Mouse (Mus musculus) heart, postnatal 0 days (tissue): ENCODE results near the gene Src. TPM values are rescaled to one million over a fixed set of nuclear protein-coding genes. Genes with fewer than 3 reads are reported as not detected.
"Not testable (repeated sequence)": the region's sequence is repeated elsewhere in the genome, so short reads cannot be mapped to it uniquely, and the experiment has no call there.

Source experiments
- ATAC-seq: fragments of 200-750 bp; cut with Nextera tagmentation; 2 replicates; pipeline ENCODE4 v1.8.0; 2017; ENCODE audit warnings: low read depth, moderate number of reproducible peaks, moderate library complexity; ENCODE audit not compliant: insufficient read depth
- DNase-seq: peaks from one replicate; pipeline ENCODE4 v3.0.0-alpha.2; 2016; ENCODE audit warnings: low spot score
- H3K27ac ChIP-seq: fragments of 300-500 bp; sonication (generic); 2 replicates; pipeline ENCODE4 v1.5.1; 2014; ENCODE audit warnings: low read depth, mild to moderate bottlenecking
- H3K27me3 ChIP-seq: fragments of 300-500 bp; sonication (generic); 2 replicates; pipeline ENCODE4 v1.6.1; 2014; ENCODE audit warnings: low read length, mixed read lengths; ENCODE audit not compliant: control insufficient read depth, insufficient read depth
- H3K36me3 ChIP-seq: fragments of 300-500 bp; sonication (generic); replicated peaks from 2 replicates; pipeline ENCODE4 v1.6.1; 2014; ENCODE audit warnings: low read length, mixed read lengths; ENCODE audit not compliant: control insufficient read depth, insufficient read depth
- H3K4me1 ChIP-seq: fragments of 300-500 bp; sonication (generic); 2 replicates; pipeline ENCODE4 v1.6.1; 2014; ENCODE audit warnings: antibody characterized with exemption; ENCODE audit not compliant: control insufficient read depth, insufficient read depth
- H3K4me2 ChIP-seq: fragments of 300-500 bp; sonication (generic); 2 replicates; pipeline ENCODE4 v1.6.1; 2014; ENCODE audit warnings: low read depth, mild to moderate bottlenecking, low read length, moderate library complexity
- H3K4me3 ChIP-seq: fragments of 300-500 bp; sonication (generic); 2 replicates; pipeline ENCODE4 v1.5.1; 2014; ENCODE audit warnings: low read depth, low read length
- H3K9ac ChIP-seq: fragments of 300-500 bp; sonication (generic); replicated peaks from 2 replicates; pipeline ENCODE4 v1.6.1; 2014; ENCODE audit warnings: low read depth, low read length, mixed read lengths
- H3K9me3 ChIP-seq: fragments of 300-500 bp; sonication (generic); replicated peaks from 2 replicates; pipeline ENCODE4 v1.6.1; 2016; ENCODE audit warnings: low read length; ENCODE audit not compliant: control insufficient read depth
- CTCF ChIP-seq: IDR thresholded peaks from 2 replicates; pipeline ENCODE4 v1.5.1; 2016; ENCODE audit warnings: antibody characterized with exemption, control low read depth, low read depth
- EP300 ChIP-seq: IDR thresholded peaks from 2 replicates; pipeline ENCODE4 v1.6.1; 2016; ENCODE audit warnings: antibody characterized with exemption, low read depth
- WGBS: fragments of 180-500 bp; shearing (Covaris S2); extraction: QIAGEN DNeasy Blood & Tissue Kit; methylation state at CpG from one replicate; pipeline ENCODE4 v1.1.7; 2014; 5-methylcytosine and 5-hydroxymethylcytosine counted together
- polyA plus RNA-seq: library from polyadenylated mRNA; unstranded; fragments of >200 nt; fragmentation: Nextera tagmentation; extraction: Ambion mirVana; gene quantifications from 2 replicates; pipeline ENCODE4 v1.2.1, GENCODE M21; 2015
- total RNA-seq: library from RNA; depleted of rRNA; stranded (reverse); fragments of >200 nt; gene quantifications from 2 replicates; pipeline ENCODE4 v1.2.3, GENCODE M21; 2014; ENCODE audit warnings: low replicate concordance

The Src gene
- total and polyA plus RNA-seq, 2 experiments from 2014 or later = 2.9 to 14.2 TPM

DNA sequence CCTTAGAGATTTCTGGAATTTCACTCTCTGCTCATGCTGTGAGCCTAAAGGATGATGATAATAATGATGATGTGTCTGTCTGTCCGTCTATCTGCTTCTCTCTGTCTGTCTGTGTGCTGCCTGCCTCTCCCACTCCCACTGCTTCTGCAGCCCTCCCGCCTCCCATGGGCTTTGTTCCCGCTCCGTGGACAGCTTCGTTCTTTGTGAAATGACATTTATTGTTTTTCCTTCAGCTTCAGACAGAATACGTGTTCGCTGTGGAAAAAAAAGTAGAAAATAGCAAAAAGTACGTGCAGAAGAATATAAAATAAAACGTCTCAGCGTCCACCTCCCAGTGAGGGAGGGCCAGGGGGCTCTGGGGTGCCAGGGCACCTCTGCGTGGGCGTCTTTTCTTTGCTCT lies 64.5 kb downstream of the Src start:
- 59% methylated on average over 12 of the region's 12 CpGs for WGBS
- no peak overlapping the region for H3K4me3 ChIP-seq
- ATAC-seq (no peak), DNase-seq (no peak)
- no peaks in the 10 kb centered on the region for H3K9me3 ChIP-seq
- no peak overlapping the region for H3K9ac ChIP-seq
- H3K4me2 ChIP-seq = no peak overlapping the region
- H3K27ac ChIP-seq = no peak overlapping the region
- TF ChIP-seq EP300 = no peak
- no peak for TF ChIP-seq CTCF
- H3K36me3 ChIP-seq = no peaks in the 10 kb centered on the region
- peaks cover 16% of the 10 kb centered on the region for H3K27me3 ChIP-seq
- H3K4me1 ChIP-seq = no peaks in the 10 kb centered on the region

DNA sequence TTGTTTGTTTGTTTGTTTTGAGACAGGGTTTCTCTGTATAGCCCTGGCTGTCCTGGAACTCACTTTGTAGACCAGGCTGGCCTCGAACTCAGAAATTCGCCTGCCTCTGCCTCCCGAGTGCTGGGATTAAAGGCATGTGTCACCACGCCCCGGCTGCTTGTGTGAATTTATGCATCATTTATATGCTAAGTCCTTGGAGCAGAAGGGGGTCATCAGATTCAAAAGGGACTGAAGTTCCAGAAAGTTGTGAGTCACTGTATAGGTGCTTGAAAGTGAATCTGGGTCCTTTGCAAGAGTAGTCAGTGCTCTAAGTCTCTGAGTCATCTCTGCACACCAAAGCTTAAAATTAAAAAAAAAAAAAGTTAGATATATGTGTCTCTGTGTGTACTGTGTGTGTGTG lies 68.3 kb downstream of the Src start:
- not testable (repeated sequence) for H3K9ac ChIP-seq, H3K4me1 ChIP-seq, H3K36me3 ChIP-seq, ATAC-seq, H3K27ac ChIP-seq, DNase-seq, H3K4me2 ChIP-seq, H3K27me3 ChIP-seq, H3K4me3 ChIP-seq, H3K9me3 ChIP-seq
- WGBS = 91% methylated on average over 5 of the region's 5 CpGs

DNA sequence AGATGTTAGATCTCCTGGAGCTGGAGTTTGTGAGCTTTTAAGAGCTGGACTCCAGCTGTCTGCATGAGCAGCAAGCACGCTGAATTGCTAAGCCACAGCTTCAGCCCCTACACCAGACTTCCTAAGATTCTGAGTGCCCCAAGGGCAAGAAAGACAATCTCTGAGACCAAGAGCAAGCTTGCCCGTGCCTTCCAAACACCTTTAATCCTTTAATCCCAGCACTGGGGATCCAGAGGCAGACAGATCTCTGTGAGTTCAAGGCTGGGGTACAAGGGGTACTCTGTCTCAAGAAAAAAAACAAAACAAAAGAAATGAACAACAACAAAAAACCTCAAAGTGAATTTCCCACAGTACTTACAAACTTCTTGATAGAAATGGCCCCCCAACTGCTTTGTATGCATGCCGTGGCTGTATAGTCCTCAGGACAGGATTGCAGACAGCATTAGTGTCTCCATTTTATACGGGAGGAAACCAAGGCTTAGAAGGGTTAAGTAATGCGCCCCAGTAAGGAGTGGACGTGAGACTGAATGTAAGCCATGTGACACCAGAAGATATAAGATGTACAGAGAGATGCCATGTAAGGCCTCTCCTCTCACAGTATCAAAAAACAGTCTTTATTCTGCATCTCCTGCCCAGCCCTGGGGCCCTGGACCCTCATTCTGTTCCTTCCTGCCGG lies 68.9 kb downstream of the Src start:
- Histone ChIP-seq H3K4me1 (no peaks in the 10 kb centered on the region), H3K4me2 (no peak overlapping the region), H3K27ac (no peak overlapping the region), H3K27me3 (0 out of 2 replicates have a peak, but pooled peaks cover 4% of the 10 kb centered on the region), H3K9ac (no peak overlapping the region), H3K36me3 (no peaks in the 10 kb centered on the region), H3K4me3 (no peak overlapping the region), H3K9me3 (no peaks in the 10 kb centered on the region)
- 68% methylated on average over 7 of the region's 7 CpGs for WGBS
- no peak for ATAC-seq
- TF ChIP-seq EP300 = no peak
- TF ChIP-seq CTCF = no peak
- DNase-seq = no peak

DNA sequence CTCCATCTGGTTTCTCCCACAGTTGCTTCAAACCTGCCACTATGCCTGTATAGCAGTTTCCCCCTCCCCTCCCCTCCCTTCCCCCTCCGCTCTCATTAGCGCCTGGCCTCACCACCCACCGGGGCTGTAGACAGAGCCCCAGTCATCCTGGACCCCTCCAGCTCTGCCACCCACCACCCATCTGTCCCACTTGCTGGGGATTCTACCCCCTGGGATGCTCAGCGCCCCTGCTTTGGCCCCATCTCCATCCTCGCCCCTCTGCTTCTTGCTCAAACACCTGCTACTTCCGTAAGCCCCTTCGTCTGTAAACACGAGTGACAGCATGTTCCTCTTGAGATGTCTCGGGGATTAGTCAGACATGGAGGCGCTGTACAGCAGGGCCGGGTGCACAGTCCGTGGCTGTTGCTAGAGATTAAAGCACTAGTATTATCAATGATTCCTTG lies 69.5 kb downstream of the Src start:
- ATAC-seq (no peak), DNase-seq (no peak)
- Histone ChIP-seq H3K4me2 (no peak overlapping the region), H3K9me3 (no peaks in the 10 kb centered on the region), H3K4me3 (no peak overlapping the region), H3K9ac (no peak overlapping the region), H3K27me3 (0 out of 2 replicates have a peak, but pooled peaks cover 4% of the 10 kb centered on the region), H3K4me1 (no peaks in the 10 kb centered on the region), H3K36me3 (no peaks in the 10 kb centered on the region), H3K27ac (no peak overlapping the region)
- WGBS = 25% methylated on average over 12 of the region's 12 CpGs
- no peak for TF ChIP-seq CTCF
- no peak for TF ChIP-seq EP300

DNA sequence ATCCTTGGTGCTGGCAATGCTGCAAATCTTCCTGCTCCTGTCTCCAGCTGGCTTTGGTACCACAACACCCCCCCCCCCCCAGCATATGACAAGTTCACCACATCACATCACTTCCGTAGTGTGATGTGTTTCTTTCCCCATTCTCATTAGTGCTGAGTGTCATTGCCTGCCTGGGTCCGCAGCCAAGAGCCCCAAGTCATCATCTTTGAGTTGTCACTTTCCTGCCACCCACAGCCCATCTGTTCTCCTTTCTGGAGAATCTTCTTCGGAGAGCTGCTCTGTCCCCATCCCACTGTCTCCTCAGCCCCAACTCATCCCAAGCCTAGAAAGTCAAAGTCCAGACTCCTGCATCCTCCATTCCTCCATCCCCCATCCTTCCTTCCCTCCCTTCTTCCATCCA lies 75.0 kb downstream of the Src start:
- Histone ChIP-seq H3K9me3 (no peaks in the 10 kb centered on the region), H3K27ac (no peak overlapping the region), H3K9ac (no peak overlapping the region), H3K36me3 (no peaks in the 10 kb centered on the region), H3K4me2 (no peak overlapping the region), H3K27me3 (no peaks in the 10 kb centered on the region), H3K4me1 (no peaks in the 10 kb centered on the region), H3K4me3 (no peak overlapping the region)
- 80% methylated on average over 3 of the region's 3 CpGs for WGBS
- DNase-seq = no peak
- ATAC-seq = no peak
- no peak for TF ChIP-seq CTCF
- no peak for TF ChIP-seq EP300

- H3K4me2 ChIP-seq = no peak overlapping the region
- TF ChIP-seq CTCF (no peak), EP300 (no peak)
- no peaks in the 10 kb centered on the region for H3K27me3 ChIP-seq
- H3K36me3 ChIP-seq = no peaks in the 10 kb centered on the region
- WGBS = 46% methylated on average over 4 of the region's 4 CpGs
- H3K27ac ChIP-seq = no peak overlapping the region
- no peaks in the 10 kb centered on the region for H3K4me1 ChIP-seq
- H3K9me3 ChIP-seq = no peaks in the 10 kb centered on the region
- DNase-seq = no peak
- no peak overlapping the region for H3K9ac ChIP-seq
- no peak overlapping the region for H3K4me3 ChIP-seq
- no peak for ATAC-seq
These were observed 80.3 kb downstream of the Src start for GRCm38 (mm10) chr2:157498529-157498928.
